Mouse (Mus musculus) heart, adult 2 months (tissue): ENCODE measurements around the gene Gm15217. TPM values are rescaled to one million over a fixed set of nuclear protein-coding genes. Genes with fewer than 3 reads are reported as not detected.
A peak's percentile ranks its signal among the peaks of the same experiment; 100 is the strongest.

ENCODE experiments used
- DNase-seq, 2 experiments: peaks; one replicate each; pipeline ENCODE4 v3.0.0; 2021
- H3K27ac ChIP-seq: fragments of 200-600 bp; 2 replicates; pipeline ENCODE4 v1.8.1; 2022
- H3K27me3 ChIP-seq: fragments of 200-500 bp; 2 replicates; pipeline ENCODE4 v1.6.1; 2012; ENCODE audit warnings: mild to moderate bottlenecking, low read length, inconsistent platforms, mixed read lengths; ENCODE audit not compliant: control insufficient read depth, insufficient read depth
- H3K36me3 ChIP-seq: fragments of 200-500 bp; 2 replicates; pipeline ENCODE4 v1.6.1; 2012; ENCODE audit warnings: low read length, inconsistent platforms; ENCODE audit not compliant: control insufficient read depth, insufficient read depth
- H3K4me1 ChIP-seq: fragments of 200-500 bp; 2 replicates; pipeline ENCODE4 v1.6.1; 2011; ENCODE audit warnings: low read length; ENCODE audit not compliant: control insufficient read depth, insufficient read depth
- H3K4me3 ChIP-seq: fragments of 200-600 bp; 2 replicates; pipeline ENCODE4 v1.8.1; 2022
- H3K79me2 ChIP-seq: fragments of 200-500 bp; replicated peaks from 2 replicates; pipeline ENCODE4 v1.6.1; 2012; ENCODE audit warnings: mild to moderate bottlenecking, inconsistent platforms, low read length, moderate library complexity, mixed read lengths; ENCODE audit not compliant: control insufficient read depth, insufficient read depth
- H3K9ac ChIP-seq: fragments of 200-500 bp; 2 replicates; pipeline ENCODE4 v1.6.1; 2012; ENCODE audit warnings: low read depth, mild to moderate bottlenecking, control low read depth, inconsistent platforms, low read length, mixed read lengths
- CTCF ChIP-seq: fragments of 200-600 bp; IDR thresholded peaks from 2 replicates; pipeline ENCODE4 v1.8.1; 2022; ENCODE audit warnings: antibody characterized with exemption, mild to moderate bottlenecking, moderate library complexity
- EP300 ChIP-seq: fragments of 200-500 bp; IDR thresholded peaks from 2 replicates; pipeline ENCODE4 v1.6.1; 2011; ENCODE audit warnings: low read depth, low read length, control low read depth; ENCODE audit not compliant: insufficient read depth
- POLR2A ChIP-seq: fragments of 200-500 bp; IDR thresholded peaks from 2 replicates; pipeline ENCODE4 v1.6.1; 2011; ENCODE audit warnings: mild to moderate bottlenecking, low read depth, low read length, control low read depth; ENCODE audit not compliant: insufficient read depth
- WGBS: fragments of 180-500 bp; shearing (Covaris S2); methylation state at CpG from one replicate; pipeline ENCODE4 v1.1.7; 2018; 5-methylcytosine and 5-hydroxymethylcytosine counted together
- intact Hi-C: fragments of 180-260 bp; cut with DNase I; formaldehyde crosslinking; loops from one replicate; pipeline ENCODE4 v1.15.1; 2025
- polyA plus RNA-seq: library from polyadenylated mRNA; depleted of rRNA; stranded (reverse); fragments of >200 nt; gene quantifications from 2 replicates; pipeline ENCODE4 v1.2.3, GENCODE M21; 2012
- total RNA-seq, 2 experiments: library from RNA; stranded (reverse); gene quantifications; 2 replicates each; pipeline ENCODE4 v1.2.3; 2021

Gene Gm15217
- total and polyA plus RNA-seq, 3 experiments, result not detected

- Histone ChIP-seq H3K27me3 (no peaks in the 10 kb centered on the region), H3K9ac (no peak overlapping the region), H3K4me3 (no peak overlapping the region), H3K27ac (no peak overlapping the region), H3K36me3 (no peaks in the 10 kb centered on the region), H3K4me1 (no peaks in the 10 kb centered on the region), H3K79me2 (no peaks in the 10 kb centered on the region)
- intact Hi-C loops, result no loop called here
- peak; percentile 27 for TF ChIP-seq CTCF
- no peak for TF ChIP-seq EP300
- DNase-seq, result no peak
- WGBS, result 36% methylated on average over 10 of the region's 10 CpGs
Measured at GRCm38 (mm10) chr14:46363209-46363608, 16.0 kb upstream of the Gm15217 start.

- no peak overlapping the region for H3K27ac ChIP-seq
- DNase-seq, result no peak
- WGBS, result 61% methylated on average over 9 of the region's 9 CpGs
- intact Hi-C loops, result no loop called here
- H3K79me2 ChIP-seq, result no peaks in the 10 kb centered on the region
- no peak overlapping the region for H3K9ac ChIP-seq
- H3K4me1 ChIP-seq, result no peaks in the 10 kb centered on the region
- no peaks in the 10 kb centered on the region; the same call in 1 of the 2 replicates for H3K27me3 ChIP-seq
- H3K36me3 ChIP-seq, result no peaks in the 10 kb centered on the region
- no peak overlapping the region for H3K4me3 ChIP-seq
- TF ChIP-seq EP300, result no peak
- no peak for TF ChIP-seq POLR2A
- TF ChIP-seq CTCF, result no peak
Measured at GRCm38 (mm10) chr14:46372452-46372851, 6.8 kb upstream of the Gm15217 start.

GRCm38 (mm10) chr14:46375796-46376195, 3.4 kb upstream of the Gm15217 start:
- DNase-seq, result no peak
- no peak overlapping the region for H3K27ac ChIP-seq
- H3K79me2 ChIP-seq, result no peaks in the 10 kb centered on the region
- 55% methylated on average over 5 of the region's 5 CpGs for WGBS
- no peak for TF ChIP-seq CTCF
- no peaks in the 10 kb centered on the region for H3K4me1 ChIP-seq
- no peak overlapping the region for H3K9ac ChIP-seq
- intact Hi-C loops, result no loop called here
- H3K4me3 ChIP-seq, result no peak overlapping the region
- H3K27me3 ChIP-seq, result no peaks in the 10 kb centered on the region; the same call in 1 of the 2 replicates
- H3K36me3 ChIP-seq, result no peaks in the 10 kb centered on the region

- no peaks in the 10 kb centered on the region for H3K79me2 ChIP-seq
- H3K4me1 ChIP-seq, result peaks cover 2% of the 10 kb centered on the region; the same call in 1 of the 2 replicates
- H3K27ac ChIP-seq, result no peak overlapping the region
- no peaks in the 10 kb centered on the region for H3K36me3 ChIP-seq
- WGBS, result 28% methylated on average over 30 of the region's 31 CpGs
- H3K9ac ChIP-seq, result no peak overlapping the region; the same call in 1 of the 2 replicates
- H3K4me3 ChIP-seq, result no peak overlapping the region
- no peaks in the 10 kb centered on the region for H3K27me3 ChIP-seq
- no peak for TF ChIP-seq EP300
- no peak for TF ChIP-seq POLR2A
- TF ChIP-seq CTCF, result peak; percentile 40
- intact Hi-C loops, result loop anchor here (10.0 kb wide), 1 partner anchor 306 kb away; no protein-coding TSS in a partner anchor
- peak in 1 of 2 experiments; percentile 18 for DNase-seq
Measured at GRCm38 (mm10) chr14:46380286-46380721, 1.1 kb downstream of the Gm15217 start.

- H3K27me3 ChIP-seq, result no peaks in the 10 kb centered on the region; the same call in 1 of the 2 replicates
- no peaks in the 10 kb centered on the region for H3K36me3 ChIP-seq
- DNase-seq, result peak; percentile 55 to 63
- H3K9ac ChIP-seq, result no peak overlapping the region
- no peak overlapping the region for H3K4me3 ChIP-seq
- 31% methylated on average over 6 of the region's 6 CpGs for whole genome bisulfite sequencing
- TF ChIP-seq EP300 (no peak), CTCF (no peak), POLR2A (no peak)
- H3K79me2 ChIP-seq, result no peaks in the 10 kb centered on the region
- peaks cover 2% of the 10 kb centered on the region; the same call in 1 of the 2 replicates for H3K4me1 ChIP-seq
- H3K27ac ChIP-seq, result no peak overlapping the region
- intact Hi-C loops, result loop anchor here (10.0 kb wide), 1 partner anchor 307 kb away; no protein-coding TSS in a partner anchor
Measured at GRCm38 (mm10) chr14:46381457-46381856, 2.2 kb downstream of the Gm15217 start.

- no peak for DNase-seq
- H3K79me2 ChIP-seq, result no peaks in the 10 kb centered on the region
Measured at GRCm38 (mm10) chr14:46384946-46385691, 5.9 kb downstream of the Gm15217 start.

More at GRCm38 (mm10) chr14:46384946-46385691, 5.9 kb downstream of the Gm15217 start:
- H3K4me3 ChIP-seq, result peak overlapping the region; percentile 49
- no peaks in the 10 kb centered on the region for H3K36me3 ChIP-seq
- H3K27ac ChIP-seq, result no peak overlapping the region
- H3K9ac ChIP-seq, result peak overlapping the region; percentile 49
- 51% methylated on average over 14 of the region's 14 CpGs for WGBS
- TF ChIP-seq EP300 (no peak), CTCF (no peak), POLR2A (no peak)
- intact Hi-C loops, result loop anchor here (5.0 to 10.0 kb wide), 3 partner anchors 143 to 337 kb away; no protein-coding TSS in a partner anchor
- peaks cover 6% of the 10 kb centered on the region for H3K27me3 ChIP-seq
- H3K4me1 ChIP-seq, result peaks cover 2% of the 10 kb centered on the region; the same call in 1 of the 2 replicates
